Mouse (Mus musculus) limb, embryonic 13.5 days (tissue): ENCODE data around the gene Olfr99. TPM values are rescaled to one million over a fixed set of nuclear protein-coding genes. Genes with fewer than 3 reads are reported as not detected.
"Not testable (repeated sequence)": the region's sequence is repeated elsewhere in the genome, so short reads cannot be mapped to it uniquely, and the experiment has no call there.

Source experiments
- ATAC-seq: fragments of 200-750 bp; cut with Nextera tagmentation; 2 replicates; pipeline ENCODE4 v1.8.0; 2017; ENCODE audit warnings: low read depth, moderate number of reproducible peaks, moderate TSS enrichment; ENCODE audit not compliant: low FRiP score
- H3K27ac ChIP-seq: fragments of 300-500 bp; sonication (generic); 2 replicates; pipeline ENCODE4 v1.5.1; 2015; ENCODE audit warnings: inconsistent platforms, mild to moderate bottlenecking, moderate library complexity
- H3K27me3 ChIP-seq: fragments of 300-500 bp; sonication (generic); 2 replicates; pipeline ENCODE4 v1.6.1; 2015; ENCODE audit warnings: mild to moderate bottlenecking, inconsistent platforms
- H3K36me3 ChIP-seq: fragments of 300-500 bp; sonication (generic); 2 replicates; pipeline ENCODE4 v1.6.1; 2015; ENCODE audit warnings: inconsistent platforms, mild to moderate bottlenecking, moderate library complexity
- H3K4me1 ChIP-seq: fragments of 300-500 bp; sonication (generic); 2 replicates; pipeline ENCODE4 v1.6.1; 2015; ENCODE audit warnings: inconsistent platforms
- H3K4me2 ChIP-seq: fragments of 300-500 bp; sonication (generic); replicated peaks from 2 replicates; pipeline ENCODE4 v1.6.1; 2015; ENCODE audit warnings: inconsistent platforms, mild to moderate bottlenecking, moderate library complexity
- H3K4me3 ChIP-seq: fragments of 300-500 bp; sonication (generic); 2 replicates; pipeline ENCODE4 v1.5.1; 2015; ENCODE audit warnings: moderate library complexity, mild to moderate bottlenecking, inconsistent platforms
- H3K9ac ChIP-seq: fragments of 300-500 bp; sonication (generic); 2 replicates; pipeline ENCODE4 v1.6.1; 2015; ENCODE audit warnings: mild to moderate bottlenecking, inconsistent platforms
- H3K9me3 ChIP-seq: fragments of 300-500 bp; sonication (generic); 2 replicates; pipeline ENCODE4 v1.6.1; 2016; ENCODE audit warnings: inconsistent platforms
- WGBS: fragments of 180-500 bp; shearing (Covaris S2); methylation state at CpG from one replicate; pipeline ENCODE4 v1.1.7; 2015; 5-methylcytosine and 5-hydroxymethylcytosine counted together
- polyA plus RNA-seq: library from polyadenylated mRNA; unstranded; fragments of >200 nt; fragmentation: Nextera tagmentation; extraction: Ambion mirVana; gene quantifications from 2 replicates; pipeline ENCODE4 v1.2.1, GENCODE M21; 2015

The Olfr99 gene
- polyA plus RNA-seq, 1 experiment from 2014 or later: not detected

GRCm38 (mm10) chr17:37249460-37249859 is 33.8 kb downstream of the Olfr99 start:
- ATAC-seq: no peak
- H3K9ac ChIP-seq: no peak overlapping the region
- H3K27me3 ChIP-seq: no peaks in the 10 kb centered on the region
- H3K36me3 ChIP-seq: no peaks in the 10 kb centered on the region
- H3K27ac ChIP-seq: no peak overlapping the region
- no peaks in the 10 kb centered on the region for H3K9me3 ChIP-seq
- no peaks in the 10 kb centered on the region for H3K4me1 ChIP-seq
- H3K4me2 ChIP-seq: no peak overlapping the region
- H3K4me3 ChIP-seq: no peak overlapping the region

DNA sequence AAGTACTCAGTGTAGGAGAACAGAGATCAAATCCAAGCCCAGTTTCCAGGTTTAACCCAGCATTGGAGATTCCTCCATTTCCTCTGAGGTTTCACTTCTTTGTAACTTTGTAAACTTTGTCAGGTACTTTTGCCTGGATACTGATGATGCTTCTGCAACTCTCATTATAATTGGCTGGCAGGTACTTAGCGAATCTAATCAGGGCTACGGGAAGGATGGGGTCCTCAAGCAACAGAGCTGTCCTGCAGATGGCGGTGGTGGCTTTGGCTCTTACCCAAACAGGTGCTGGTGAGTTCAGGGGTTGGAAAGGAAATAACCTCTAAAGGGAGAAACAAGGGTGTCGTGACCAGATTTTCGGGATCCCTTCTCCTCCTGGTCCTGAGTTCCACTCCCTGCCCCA is 36.5 kb downstream of the Olfr99 start:
- H3K27ac ChIP-seq: no peak overlapping the region
- 24% methylated on average over 5 of the region's 5 CpGs for WGBS
- H3K4me3 ChIP-seq: no peak overlapping the region
- H3K9me3 ChIP-seq: no peaks in the 10 kb centered on the region
- no peak for ATAC-seq
- no peak overlapping the region for H3K9ac ChIP-seq
- H3K27me3 ChIP-seq: no peaks in the 10 kb centered on the region
- H3K36me3 ChIP-seq: no peaks in the 10 kb centered on the region
- H3K4me1 ChIP-seq: no peaks in the 10 kb centered on the region
- H3K4me2 ChIP-seq: no peak overlapping the region

DNA sequence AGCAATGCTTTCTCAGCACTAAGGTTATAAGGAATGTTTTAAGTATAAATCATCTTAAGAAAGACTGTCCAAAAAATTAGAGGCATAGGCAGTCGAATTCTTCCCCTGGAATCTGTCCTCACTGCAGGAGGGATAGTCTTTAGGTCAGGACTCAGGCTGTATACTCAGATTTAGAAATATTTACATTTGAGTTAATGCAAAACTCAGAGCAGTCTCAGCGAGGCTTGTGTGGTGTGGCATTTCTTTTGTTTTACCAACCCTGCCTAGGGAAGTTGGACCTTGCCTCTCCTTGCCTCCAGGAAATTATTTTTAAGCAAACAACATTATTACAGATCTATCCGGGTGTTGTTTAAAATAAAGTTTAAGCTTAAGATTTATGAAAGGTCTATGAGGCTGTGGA is 41.1 kb downstream of the Olfr99 start:
- ATAC-seq: no peak
- no peak overlapping the region for H3K4me3 ChIP-seq
- no peak overlapping the region for H3K27ac ChIP-seq
- H3K9me3 ChIP-seq: no peaks in the 10 kb centered on the region
- no peak overlapping the region for H3K9ac ChIP-seq
- H3K4me2 ChIP-seq: no peak overlapping the region
- H3K36me3 ChIP-seq: no peaks in the 10 kb centered on the region
- H3K27me3 ChIP-seq: no peaks in the 10 kb centered on the region
- 59% methylated on average over 3 of the region's 3 CpGs for WGBS
- no peaks in the 10 kb centered on the region for H3K4me1 ChIP-seq

DNA sequence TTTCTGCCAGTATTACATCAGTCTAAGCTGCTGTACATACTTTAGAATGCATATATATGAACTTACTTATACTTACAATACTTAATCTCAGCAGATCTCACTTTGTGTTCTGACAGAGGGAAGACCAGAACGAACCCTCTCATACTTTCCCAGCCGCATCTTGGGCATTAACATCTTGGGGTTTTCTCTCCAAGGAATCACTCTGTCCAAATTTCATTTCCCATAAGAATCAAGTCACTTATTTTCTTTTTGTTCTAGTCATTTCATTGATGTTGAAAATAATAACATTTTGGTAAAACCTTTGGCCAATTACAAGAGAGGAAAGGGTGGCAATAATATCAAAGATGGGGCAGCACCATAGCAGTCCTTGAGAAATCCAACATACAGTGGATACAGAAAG is 46.0 kb downstream of the Olfr99 start, which contains the start of gene Olfr97:
Gene Olfr97 (minus strand): TSS at position 101 of the 400 bp plus-strand sequence.
- 83% methylated on average over 2 of the region's 2 CpGs for WGBS
- H3K9me3 ChIP-seq, H3K4me3 ChIP-seq, H3K4me1 ChIP-seq, H3K36me3 ChIP-seq, H3K27me3 ChIP-seq, H3K9ac ChIP-seq, ATAC-seq, H3K4me2 ChIP-seq, H3K27ac ChIP-seq: not testable (repeated sequence)

Other genes with a start within 250 kb of the Olfr99 start
- gene Gabbr1, start 237.5 kb downstream of the Olfr99 start, polyA plus RNA-seq: 13.3 and 15.2 TPM in 2 replicates
- gene Olfr90, start 195.0 kb downstream of the Olfr99 start, polyA plus RNA-seq: 0.09 TPM in 1 of 2 replicates, not detected in the other
- gene Olfr91, start 185.2 kb downstream of the Olfr99 start, polyA plus RNA-seq: not detected in 2 replicates
- not detected in 2 replicates for gene Olfr92, start 163.4 kb downstream of the Olfr99 start, polyA plus RNA-seq
- gene Olfr93, start 122.0 kb downstream of the Olfr99 start, polyA plus RNA-seq: not detected in 2 replicates
- gene Ubd, start 89.6 kb downstream of the Olfr99 start, polyA plus RNA-seq: not detected in 2 replicates
- gene Olfr94, start 82.5 kb downstream of the Olfr99 start, polyA plus RNA-seq: not detected in 2 replicates
- gene Olfr95, start 70.3 kb downstream of the Olfr99 start, polyA plus RNA-seq: not detected in 2 replicates
- not detected in 2 replicates for gene Olfr96, start 63.3 kb downstream of the Olfr99 start, polyA plus RNA-seq
- not detected in 2 replicates for gene Olfr97, start 46.1 kb downstream of the Olfr99 start, polyA plus RNA-seq
- gene Olfr98, start 19.7 kb downstream of the Olfr99 start, polyA plus RNA-seq: not detected in 2 replicates
- gene H2-M3, start 13.2 kb downstream of the Olfr99 start, polyA plus RNA-seq: 1.8 and 2.0 TPM in 2 replicates
- gene Olfr101, start 20.9 kb upstream of the Olfr99 start, polyA plus RNA-seq: not detected in 2 replicates
- gene Olfr102, start 33.6 kb upstream of the Olfr99 start, polyA plus RNA-seq: not detected in 2 replicates
- gene Olfr103, start 56.2 kb upstream of the Olfr99 start, polyA plus RNA-seq: not detected in 2 replicates
- not detected in 2 replicates for gene Olfr104-ps, start 76.1 kb upstream of the Olfr99 start, polyA plus RNA-seq
- not detected in 2 replicates for gene Olfr105-ps, start 95.6 kb upstream of the Olfr99 start, polyA plus RNA-seq
- gene Olfr106-ps, start 106.9 kb upstream of the Olfr99 start, polyA plus RNA-seq: not detected in 2 replicates
- 0.04 TPM in 1 of 2 replicates, not detected in the other for gene Olfr107, start 115.8 kb upstream of the Olfr99 start, polyA plus RNA-seq
- gene Olfr108, start 162.0 kb upstream of the Olfr99 start, polyA plus RNA-seq: not detected in 2 replicates
- not detected in 2 replicates for gene Olfr109, start 175.5 kb upstream of the Olfr99 start, polyA plus RNA-seq
- not detected in 2 replicates for gene H2-M2, start 200.1 kb upstream of the Olfr99 start, polyA plus RNA-seq
- gene Olfr110, start 209.0 kb upstream of the Olfr99 start, polyA plus RNA-seq: not detected in 2 replicates
- gene Olfr111, start 224.6 kb upstream of the Olfr99 start, polyA plus RNA-seq: not detected in 2 replicates